Mouse (Mus musculus) G1E (cell line): ENCODE measurements around the gene Srr. TPM values are rescaled to one million over a fixed set of nuclear protein-coding genes. Genes with fewer than 3 reads are reported as not detected.

Experiments used
- ATAC-seq: 2 replicates; pipeline ENCODE4 v1.8.0; 2016; ENCODE audit warnings: mild to moderate bottlenecking; ENCODE audit not compliant: insufficient number of reproducible peaks, poor library complexity, low FRiP score, severe bottlenecking; ENCODE audit errors: extremely low read depth
- DNase-seq: peaks from one replicate; pipeline ENCODE4 v3.0.0; 2012; ENCODE audit warnings: low spot score
- H3K27me3 ChIP-seq: 2 replicates; pipeline ENCODE4 v1.6.1; 2012; ENCODE audit warnings: mild to moderate bottlenecking, low read length, inconsistent platforms; ENCODE audit not compliant: insufficient read depth
- H3K36me3 ChIP-seq: replicated peaks from 2 replicates; pipeline ENCODE3; 2012; ENCODE audit warnings: mild to moderate bottlenecking, inconsistent platforms
- H3K4me1 ChIP-seq: 2 replicates; pipeline ENCODE4 v1.6.1; 2012; ENCODE audit warnings: low read depth, low read length, inconsistent platforms, mixed read lengths; ENCODE audit not compliant: insufficient read depth
- H3K4me3 ChIP-seq: 2 replicates; pipeline ENCODE4 v1.5.1; 2012; ENCODE audit warnings: low read depth, mild to moderate bottlenecking, inconsistent platforms, low read length, moderate library complexity, mixed read lengths
- H3K9me3 ChIP-seq: replicated peaks from 2 replicates; pipeline ENCODE4 v1.6.1; 2012; ENCODE audit warnings: inconsistent platforms
- CTCF ChIP-seq: IDR thresholded peaks from 2 replicates; pipeline ENCODE4 v1.5.1; 2012; ENCODE audit warnings: low read depth, low read length, inconsistent platforms, mixed read lengths
- GATA1 ChIP-seq: IDR thresholded peaks from 2 replicates; pipeline ENCODE4 v1.6.1; 2012; ENCODE audit warnings: borderline replicate concordance, low read length, inconsistent platforms, mixed read lengths
- GATA2 ChIP-seq: IDR thresholded peaks from 2 replicates; pipeline ENCODE4 v1.6.1; 2012; ENCODE audit warnings: low read depth, low read length, inconsistent platforms, borderline replicate concordance
- POLR2AphosphoS5 ChIP-seq: IDR thresholded peaks from 2 replicates; pipeline ENCODE4 v1.6.1; 2012; ENCODE audit warnings: low read depth, low read length, inconsistent platforms; ENCODE audit not compliant: insufficient replicate concordance
- TAL1 ChIP-seq: conservative IDR thresholded peaks from 2 replicates; pipeline ENCODE4 v1.6.1; 2012; ENCODE audit warnings: low read depth, low read length, inconsistent platforms, mixed read lengths
- polyA plus RNA-seq: library from polyadenylated mRNA; stranded (reverse); fragments of >175 nt; gene quantifications from 2 replicates; pipeline ENCODE4 v1.2.3, GENCODE M21; 2012
- total RNA-seq, 2 experiments: library from RNA; stranded (forward) in 1 of 2; stranded (reverse) in 1 of 2; fragments of 200-1000 nt in 1 of 2; fragments of >200 nt in 1 of 2; fragmentation: Nextera tagmentation in 1 of 2; gene quantifications; 2 replicates each; pipeline ENCODE4 v1.2.3; 2014 to 2017

Srr gene
- total and polyA plus RNA-seq, 3 experiments = 3.0 to 24.7 (median 6.0) TPM

DNA sequence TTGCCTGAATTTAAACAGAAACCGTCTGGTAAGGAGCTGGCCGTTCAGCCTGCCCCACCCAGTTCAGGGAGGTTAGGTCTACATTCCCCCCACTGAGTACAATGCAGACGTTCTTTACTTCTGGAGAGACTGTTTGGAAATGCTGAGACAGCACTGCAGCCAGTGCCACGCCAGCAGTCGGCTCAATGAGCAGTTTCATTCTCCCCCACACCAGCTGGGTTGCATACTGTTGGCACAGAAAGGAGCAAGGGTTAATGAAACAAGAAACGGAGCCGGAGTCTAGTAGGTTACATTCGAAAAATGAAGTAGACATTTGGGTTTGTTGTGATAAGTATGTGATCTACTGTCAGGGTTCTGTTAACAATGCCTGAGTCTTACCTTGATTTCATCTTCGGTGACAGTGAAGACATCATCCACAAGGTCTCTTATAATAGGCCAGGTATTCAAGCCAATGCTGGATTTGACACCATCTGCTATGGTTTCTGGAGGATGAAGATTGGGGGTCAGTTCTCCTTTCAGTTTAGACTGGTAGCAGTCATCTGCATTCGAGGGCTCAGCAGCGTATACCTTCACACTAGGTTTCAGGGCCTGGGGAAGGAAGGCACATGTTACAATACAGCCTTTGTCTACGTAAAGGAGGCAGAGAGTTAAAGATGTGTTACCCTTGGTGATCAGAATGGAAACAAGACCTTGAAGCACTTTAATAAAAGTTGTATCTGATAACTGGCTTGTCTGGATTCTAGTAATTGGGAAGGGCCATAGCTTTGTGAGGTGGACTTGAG lies 16.9 kb downstream of the Srr start:
- ATAC-seq = no peak
- no peaks in the 10 kb centered on the region for H3K27me3 ChIP-seq
- H3K36me3 ChIP-seq = peaks cover 77% of the 10 kb centered on the region
- peaks cover 16% of the 10 kb centered on the region for H3K4me1 ChIP-seq
- DNase-seq = no peak
- no peak overlapping the region for H3K4me3 ChIP-seq
- TF ChIP-seq CTCF = no peak
- no peak for TF ChIP-seq TAL1
- TF ChIP-seq GATA1 = no peak
- TF ChIP-seq POLR2AphosphoS5 = no peak
- TF ChIP-seq GATA2 = no peak
- H3K9me3 ChIP-seq = no peaks in the 10 kb centered on the region

DNA sequence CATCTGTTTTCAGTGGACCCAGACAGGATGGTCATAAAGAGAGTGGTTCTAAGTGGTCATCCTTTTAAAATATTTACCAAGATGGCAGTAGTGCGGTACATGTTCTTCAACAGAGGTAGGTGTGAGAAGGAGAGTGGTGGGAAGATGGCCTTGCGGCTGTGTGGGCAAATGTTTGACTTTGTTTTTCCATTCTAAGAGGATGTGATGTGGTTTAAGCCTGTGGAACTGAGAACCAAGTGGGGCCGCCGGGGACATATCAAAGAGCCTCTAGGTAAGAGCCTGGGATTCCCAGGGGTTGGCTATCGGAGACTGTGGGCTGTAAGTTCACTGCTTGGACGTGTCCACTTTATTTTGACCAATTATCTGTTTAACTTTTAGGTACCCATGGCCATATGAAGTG lies 17.9 kb downstream of the Srr start:
- H3K4me3 ChIP-seq = no peak overlapping the region
- H3K36me3 ChIP-seq = peaks cover 84% of the 10 kb centered on the region
- DNase-seq (no peak), ATAC-seq (no peak)
- H3K9me3 ChIP-seq = no peaks in the 10 kb centered on the region
- H3K4me1 ChIP-seq = peaks cover 22% of the 10 kb centered on the region
- TF ChIP-seq POLR2AphosphoS5 (no peak), TAL1 (no peak), CTCF (no peak)
- no peaks in the 10 kb centered on the region for H3K27me3 ChIP-seq

DNA sequence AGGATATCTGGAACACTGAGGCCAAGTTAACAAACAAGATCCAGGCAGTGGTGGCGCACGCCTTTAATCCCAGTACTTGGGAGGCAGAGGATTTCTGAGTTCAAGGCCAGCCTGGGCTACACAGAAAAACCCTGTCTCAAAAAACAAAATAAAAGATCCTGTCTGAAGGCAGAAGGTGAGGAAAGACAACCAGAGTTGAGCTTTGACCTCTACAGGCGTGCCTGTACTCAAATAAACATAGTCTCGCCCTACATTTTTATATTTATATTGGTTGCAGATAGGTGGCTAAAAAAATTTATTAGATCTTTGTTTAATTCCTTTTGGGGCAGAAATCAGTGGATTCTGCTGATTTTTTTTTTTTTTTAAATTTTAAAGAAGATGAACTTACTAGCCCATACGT lies 23.3 kb downstream of the Srr start:
- TF ChIP-seq GATA1 = no peak
- no peak for TF ChIP-seq POLR2AphosphoS5
- TF ChIP-seq CTCF = no peak
- TF ChIP-seq TAL1 = no peak
- no peak for TF ChIP-seq GATA2

DNA sequence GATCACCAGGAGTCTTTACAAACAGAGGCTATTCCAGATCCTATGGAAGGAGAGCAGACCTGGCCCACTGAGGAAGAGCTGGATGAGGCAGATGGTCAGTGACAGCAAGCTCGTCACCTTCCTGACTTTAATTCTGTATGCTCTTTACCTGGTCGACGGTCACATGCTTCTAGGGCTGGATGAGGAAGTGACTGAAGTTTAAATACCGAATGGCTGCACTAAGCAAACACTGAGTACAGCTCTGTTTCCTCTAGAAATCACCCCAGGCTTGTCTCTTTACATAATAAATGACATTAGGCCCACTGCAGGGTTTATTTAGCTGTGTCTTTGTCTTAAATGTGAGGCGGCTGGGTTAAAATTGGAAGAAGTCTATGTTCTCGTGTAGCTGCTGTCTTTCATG lies 24.2 kb downstream of the Srr start:
- TF ChIP-seq TAL1 (no peak), GATA1 (no peak), POLR2AphosphoS5 (no peak), CTCF (no peak), GATA2 (no peak)
- Histone ChIP-seq H3K36me3 (peaks cover 76% of the 10 kb centered on the region), H3K27me3 (no peaks in the 10 kb centered on the region), H3K4me3 (no peak overlapping the region; the same call in 1 of the 2 replicates), H3K9me3 (no peaks in the 10 kb centered on the region), H3K4me1 (peaks cover 64% of the 10 kb centered on the region)
- DNase-seq = no peak
- no peak for ATAC-seq

More for the DNA sequence above, 23.3 kb downstream of the Srr start:
- Histone ChIP-seq H3K9me3 (no peaks in the 10 kb centered on the region), H3K36me3 (peaks cover 85% of the 10 kb centered on the region), H3K4me1 (peaks cover 56% of the 10 kb centered on the region), H3K4me3 (no peak overlapping the region), H3K27me3 (no peaks in the 10 kb centered on the region)
- no peak for ATAC-seq
- DNase-seq = no peak

DNA sequence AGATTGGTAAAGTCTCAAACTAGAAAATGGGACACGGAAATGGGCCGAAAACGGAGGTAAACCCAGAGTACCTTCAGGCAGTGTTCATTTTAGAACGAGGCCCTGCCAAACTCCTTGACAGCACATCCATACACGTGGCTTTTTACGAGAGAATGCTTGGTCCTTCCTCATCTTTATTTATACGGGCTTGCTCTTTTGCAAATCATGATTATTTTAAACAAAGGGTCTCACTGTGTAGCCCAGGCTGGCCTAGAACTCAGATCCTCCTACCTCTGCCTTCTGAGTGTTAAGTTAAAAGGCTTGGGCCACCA lies 27.3 kb downstream of the Srr start:
- H3K4me1 ChIP-seq = peaks cover 58% of the 10 kb centered on the region
- H3K36me3 ChIP-seq = peaks cover 49% of the 10 kb centered on the region
- TF ChIP-seq TAL1 = no peak
- H3K27me3 ChIP-seq = no peaks in the 10 kb centered on the region
- peak overlapping the region; percentile 88 for H3K4me3 ChIP-seq
- no peak for DNase-seq
- no peak for ATAC-seq
- no peaks in the 10 kb centered on the region for H3K9me3 ChIP-seq

DNA sequence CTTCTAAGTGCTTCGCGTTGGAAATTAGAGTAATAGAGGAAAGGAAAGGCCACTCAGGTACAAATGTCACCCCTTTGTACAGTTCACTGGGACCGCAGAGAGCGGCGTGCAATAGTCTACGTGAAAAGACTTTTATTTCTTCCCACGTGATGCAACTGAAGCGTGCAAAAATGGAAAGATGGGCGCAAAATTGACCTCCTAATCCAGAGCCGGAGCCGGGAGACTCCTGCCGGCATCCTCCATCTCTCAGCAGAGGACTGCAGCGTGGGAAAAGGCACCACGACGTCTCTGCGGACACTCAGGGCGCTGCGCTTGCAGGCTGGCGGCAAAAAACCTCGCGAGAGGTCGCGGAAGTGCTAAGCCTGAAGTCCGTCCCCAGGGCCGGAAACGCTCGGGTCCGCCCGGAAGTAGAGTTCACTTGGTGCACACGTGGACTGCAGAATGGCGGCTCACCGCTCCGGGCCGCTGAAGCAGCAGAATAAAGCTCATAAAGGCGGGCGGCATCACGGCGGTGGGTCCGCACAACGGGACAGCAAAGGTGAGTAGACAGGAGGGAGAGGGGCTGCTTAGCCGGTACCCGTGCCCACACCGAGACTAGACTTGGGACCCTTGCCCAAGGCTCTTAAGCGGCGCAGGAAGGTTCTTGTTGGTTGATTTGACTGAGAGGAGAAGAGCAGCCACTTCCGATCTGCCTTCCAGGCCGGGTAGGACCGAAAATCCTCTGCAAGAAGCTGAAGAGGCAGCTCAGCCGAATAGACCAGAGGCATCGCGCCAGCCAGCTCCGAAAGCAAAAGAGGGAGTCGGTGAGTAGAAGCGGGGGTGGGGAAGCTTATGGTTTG lies 27.9 kb downstream of the Srr start, which contains the start of gene Tsr1:
Tsr1 (plus strand) TSS at position 394 of the 839 bp plus-strand sequence.
- H3K4me1 ChIP-seq = peaks cover 53% of the 10 kb centered on the region
- ATAC-seq = peak; percentile 81
- TF ChIP-seq GATA1 = no peak
- no peak for TF ChIP-seq TAL1
- TF ChIP-seq CTCF = no peak
- no peak for TF ChIP-seq GATA2
- TF ChIP-seq POLR2AphosphoS5 = no peak
- H3K27me3 ChIP-seq = no peaks in the 10 kb centered on the region
- H3K9me3 ChIP-seq = no peaks in the 10 kb centered on the region
- H3K36me3 ChIP-seq = peaks cover 43% of the 10 kb centered on the region
- H3K4me3 ChIP-seq = peak within 1 kb of the TSS; percentile 88
- DNase-seq = peak; percentile 81
